Mouse (Mus musculus) liver, embryonic 11.5 days (tissue): ENCODE data around the gene Gnas. TPM values are rescaled to one million over a fixed set of nuclear protein-coding genes. Genes with fewer than 3 reads are reported as not detected.
"Not testable (repeated sequence)": the region's sequence is repeated elsewhere in the genome, so short reads cannot be mapped to it uniquely, and the experiment has no call there.

Experiments used
- ATAC-seq: fragments of 200-750 bp; cut with Nextera tagmentation; replicated peaks from 2 replicates; pipeline ENCODE4 v1.8.0; 2017; ENCODE audit warnings: moderate number of reproducible peaks, mild to moderate bottlenecking, moderate TSS enrichment, moderate library complexity; ENCODE audit not compliant: low FRiP score
- DNase-seq: peaks from one replicate; pipeline ENCODE4 v3.0.0-alpha.2; 2017; ENCODE audit warnings: low spot score
- H3K27ac ChIP-seq: fragments of 300-500 bp; sonication (generic); 2 replicates; pipeline ENCODE4 v1.5.1; 2014; ENCODE audit warnings: mild to moderate bottlenecking, low read depth, low read length, control low read depth
- H3K27me3 ChIP-seq: fragments of 300-500 bp; sonication (generic); replicated peaks from 2 replicates; pipeline ENCODE4 v1.6.1; 2014; ENCODE audit warnings: low read length, mixed read lengths; ENCODE audit not compliant: control insufficient read depth, insufficient read depth
- H3K36me3 ChIP-seq: fragments of 300-500 bp; sonication (generic); 2 replicates; pipeline ENCODE4 v1.6.1; 2014; ENCODE audit warnings: mild to moderate bottlenecking, low read length, moderate library complexity, mixed read lengths; ENCODE audit not compliant: control insufficient read depth, insufficient read depth
- H3K4me1 ChIP-seq: fragments of 300-500 bp; sonication (generic); replicated peaks from 2 replicates; pipeline ENCODE4 v1.6.1; 2014; ENCODE audit warnings: low read length, mixed read lengths; ENCODE audit not compliant: control insufficient read depth, insufficient read depth
- H3K4me2 ChIP-seq: fragments of 300-500 bp; sonication (generic); 2 replicates; pipeline ENCODE4 v1.6.1; 2014; ENCODE audit warnings: mild to moderate bottlenecking, control low read depth, moderate library complexity
- H3K4me3 ChIP-seq: fragments of 300-500 bp; sonication (generic); 2 replicates; pipeline ENCODE4 v1.5.1; 2014; ENCODE audit warnings: low read depth, low read length, control low read depth
- H3K9ac ChIP-seq: fragments of 300-500 bp; sonication (generic); 2 replicates; pipeline ENCODE4 v1.6.1; 2014; ENCODE audit warnings: low read depth, low read length, control low read depth
- H3K9me3 ChIP-seq: fragments of 300-500 bp; sonication (generic); 2 replicates; pipeline ENCODE4 v1.6.1; 2016; ENCODE audit warnings: low read length, inconsistent platforms, mixed read lengths; ENCODE audit not compliant: control insufficient read depth
- WGBS: fragments of 180-500 bp; shearing (Covaris S2); extraction: QIAGEN DNeasy Blood & Tissue Kit; methylation state at CpG from one replicate; pipeline ENCODE4 v1.1.7; 2014; 5-methylcytosine and 5-hydroxymethylcytosine counted together
- polyA plus RNA-seq: library from polyadenylated mRNA; unstranded; fragments of >200 nt; fragmentation: Nextera tagmentation; extraction: Ambion mirVana; gene quantifications from 2 replicates; pipeline ENCODE4 v1.2.1, GENCODE M21; 2014

The Gnas gene
- polyA plus RNA-seq, 1 experiment from 2014 or later: 742 TPM

DNA sequence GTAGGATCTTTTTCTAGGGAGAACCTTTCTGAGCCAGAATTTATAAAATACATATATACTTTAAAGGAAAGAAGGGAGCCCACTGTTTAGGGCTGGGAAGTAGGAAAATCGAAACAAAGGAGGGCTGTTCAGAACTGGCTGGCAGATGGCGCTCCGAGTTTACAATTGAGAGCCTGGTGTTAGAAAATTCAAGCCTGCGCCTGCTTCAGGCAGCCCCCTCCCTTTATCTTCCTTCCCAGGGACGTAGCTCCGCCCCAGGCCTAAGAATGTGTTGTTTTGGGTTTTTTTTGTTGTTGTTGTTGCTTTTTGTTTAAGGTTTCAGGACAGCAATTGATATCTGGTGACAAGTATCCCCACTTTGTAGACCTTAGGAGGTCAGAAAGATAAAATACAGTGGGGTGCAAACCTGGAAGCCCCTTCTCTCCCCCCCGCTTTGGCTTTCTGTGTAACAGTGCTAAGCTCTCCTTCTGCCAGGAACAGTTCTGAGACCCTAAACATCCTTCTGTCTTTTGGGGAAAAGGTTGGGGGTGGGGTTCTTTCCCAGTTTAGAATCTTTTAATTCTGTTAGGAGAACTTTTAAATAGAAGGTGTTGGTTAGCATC is 26.9 kb downstream of the Gnas start:
- H3K36me3 ChIP-seq: no peaks in the 10 kb centered on the region
- H3K4me3 ChIP-seq: no peak overlapping the region
- H3K27me3 ChIP-seq: no peaks in the 10 kb centered on the region
- WGBS: 16% methylated on average over 7 of the region's 7 CpGs
- no peaks in the 10 kb centered on the region for H3K4me1 ChIP-seq
- peak; percentile 57 for ATAC-seq
- no peak overlapping the region for H3K4me2 ChIP-seq
- no peaks in the 10 kb centered on the region for H3K9me3 ChIP-seq
- H3K9ac ChIP-seq: no peak overlapping the region
- no peak overlapping the region for H3K27ac ChIP-seq
- DNase-seq: no peak

DNA sequence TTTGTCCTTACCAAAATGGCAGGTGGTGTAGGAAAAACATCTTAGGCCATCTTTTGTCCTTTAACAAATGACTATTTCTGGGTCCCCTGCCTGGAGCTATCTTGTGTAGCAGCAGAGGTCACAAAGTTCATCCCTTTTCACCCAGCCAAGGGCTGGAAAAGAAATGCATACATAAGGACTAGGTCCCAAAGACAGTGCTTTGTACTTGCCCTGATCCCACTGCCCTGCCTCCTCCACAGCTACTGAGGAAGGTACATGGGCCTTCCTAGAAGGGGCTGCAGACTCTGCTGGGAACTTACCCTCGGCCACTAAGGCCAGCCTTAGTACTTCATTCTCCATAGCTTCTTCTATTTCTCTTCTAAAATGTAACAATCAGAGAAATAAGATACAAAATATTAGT is 27.5 kb downstream of the Gnas start:
- Histone ChIP-seq H3K27ac (no peak overlapping the region), H3K27me3 (no peaks in the 10 kb centered on the region), H3K4me3 (no peak overlapping the region), H3K4me1 (no peaks in the 10 kb centered on the region), H3K36me3 (no peaks in the 10 kb centered on the region), H3K9ac (no peak overlapping the region), H3K9me3 (no peaks in the 10 kb centered on the region), H3K4me2 (no peak overlapping the region)
- WGBS: 74% methylated on average over 1 of the region's 1 CpGs
- DNase-seq (no peak), ATAC-seq (peak; percentile 43; the same call in 1 of the 2 replicates)

DNA sequence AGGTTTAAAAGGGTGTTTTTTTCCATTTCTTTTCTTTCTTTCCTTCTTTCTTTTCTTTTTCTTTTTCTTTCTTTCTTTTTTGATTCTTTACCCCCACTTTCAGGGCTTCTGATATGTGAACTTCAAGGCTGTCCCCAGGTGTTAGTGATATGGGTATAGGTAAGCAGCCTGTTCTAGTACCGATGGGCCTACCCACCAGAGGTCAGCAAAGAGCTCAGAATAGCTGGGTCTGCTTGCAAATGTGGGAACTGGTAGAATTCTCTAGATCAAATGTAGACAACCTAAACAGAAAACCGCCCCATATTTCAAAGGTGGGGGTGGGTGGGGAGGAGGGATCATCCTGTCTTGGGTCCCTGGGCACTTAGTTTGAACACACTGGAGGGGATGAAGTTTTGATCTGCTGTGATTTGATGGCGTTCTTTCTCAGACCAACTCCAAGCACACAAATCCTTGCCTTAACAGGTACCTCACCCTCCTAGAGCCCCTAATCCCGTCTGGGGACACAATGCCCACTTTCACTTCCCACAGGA is 28.1 kb downstream of the Gnas start:
- no peak overlapping the region for H3K9ac ChIP-seq
- DNase-seq: peak; percentile 58
- ATAC-seq: peak; percentile 63
- H3K9me3 ChIP-seq: no peaks in the 10 kb centered on the region
- no peaks in the 10 kb centered on the region for H3K4me1 ChIP-seq
- 39% methylated on average over 4 of the region's 4 CpGs for WGBS
- no peak overlapping the region for H3K4me3 ChIP-seq
- H3K36me3 ChIP-seq: no peaks in the 10 kb centered on the region
- H3K27ac ChIP-seq: no peak overlapping the region
- H3K27me3 ChIP-seq: no peaks in the 10 kb centered on the region
- H3K4me2 ChIP-seq: no peak overlapping the region

DNA sequence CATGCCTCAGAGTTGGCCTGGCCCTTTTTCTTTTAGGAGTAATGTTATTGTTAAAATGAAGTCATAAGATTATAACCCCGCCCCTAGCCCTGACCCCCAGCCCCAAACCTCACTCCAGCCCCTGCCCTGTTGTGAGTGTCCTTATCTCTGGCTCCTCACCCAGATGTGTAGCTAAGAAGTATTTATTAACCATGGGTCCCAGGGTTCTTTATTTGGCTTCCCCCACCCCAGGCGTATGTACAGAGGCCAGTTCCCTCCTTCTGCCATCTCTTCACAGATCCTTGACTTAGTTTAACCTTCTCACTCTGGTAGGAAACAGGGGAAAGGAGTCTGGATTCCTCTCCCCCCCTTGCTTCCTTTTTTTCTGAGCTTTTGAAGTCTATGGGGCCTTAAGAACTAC is 28.5 kb downstream of the Gnas start:
- H3K4me3 ChIP-seq: no peak overlapping the region
- DNase-seq (no peak), ATAC-seq (no peak)
- no peaks in the 10 kb centered on the region for H3K4me1 ChIP-seq
- 59% methylated on average over 2 of the region's 2 CpGs for WGBS
- H3K36me3 ChIP-seq: no peaks in the 10 kb centered on the region
- H3K27me3 ChIP-seq: no peaks in the 10 kb centered on the region
- no peaks in the 10 kb centered on the region for H3K9me3 ChIP-seq
- H3K9ac ChIP-seq: no peak overlapping the region
- H3K4me2 ChIP-seq: no peak overlapping the region
- no peak overlapping the region for H3K27ac ChIP-seq

GRCm38 (mm10) chr2:174315445-174315844 is 31.3 kb downstream of the Gnas start:
- not testable (repeated sequence) for H3K9me3 ChIP-seq, H3K4me3 ChIP-seq, H3K9ac ChIP-seq, H3K27ac ChIP-seq, ATAC-seq, DNase-seq, H3K4me1 ChIP-seq, H3K27me3 ChIP-seq, H3K4me2 ChIP-seq, H3K36me3 ChIP-seq

DNA sequence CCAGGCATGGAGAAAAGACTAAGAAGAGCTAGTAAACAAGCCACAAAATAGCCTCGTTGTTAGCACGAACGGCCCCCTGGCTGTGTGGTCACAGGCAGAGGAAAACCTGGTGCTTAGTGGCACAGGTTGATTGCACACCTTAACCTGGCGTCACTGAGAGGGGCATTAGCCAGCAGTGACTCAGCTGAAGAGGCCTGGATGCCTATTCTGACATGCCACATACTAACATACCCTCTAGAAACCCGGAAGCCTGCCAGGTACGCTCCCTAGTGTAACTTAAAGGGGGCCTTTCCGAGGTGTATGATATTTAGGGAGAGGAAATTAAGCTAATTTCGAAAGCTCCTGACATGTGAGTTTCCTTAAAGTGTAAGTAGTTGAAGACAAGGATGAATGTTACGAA is 32.5 kb downstream of the Gnas start:
- Histone ChIP-seq H3K36me3 (no peaks in the 10 kb centered on the region), H3K9ac (no peak overlapping the region), H3K9me3 (no peaks in the 10 kb centered on the region), H3K4me1 (no peaks in the 10 kb centered on the region), H3K4me2 (no peak overlapping the region), H3K4me3 (no peak overlapping the region), H3K27ac (no peak overlapping the region), H3K27me3 (no peaks in the 10 kb centered on the region)
- ATAC-seq (no peak), DNase-seq (no peak)
- WGBS: 89% methylated on average over 9 of the region's 9 CpGs

DNA sequence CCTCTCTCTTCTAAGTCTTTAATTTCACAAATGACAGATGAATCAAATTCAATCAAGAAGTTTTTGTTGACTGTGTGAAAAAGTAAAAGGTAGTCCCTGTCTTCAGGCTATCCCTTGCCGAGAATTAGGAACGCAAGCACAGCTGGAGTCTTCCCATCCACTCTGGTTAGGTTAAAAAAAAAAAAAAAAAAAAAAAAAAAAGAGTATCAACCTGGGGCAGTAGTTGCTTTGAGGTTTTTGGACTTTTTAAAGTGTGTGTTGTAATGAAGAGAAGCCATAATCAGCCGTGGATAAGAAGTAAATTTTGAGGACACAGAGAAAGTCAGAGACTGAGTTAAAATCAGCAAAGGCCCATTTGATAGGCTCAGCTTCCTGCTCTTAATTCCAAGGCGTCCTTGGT is 41.9 kb downstream of the Gnas start:
- H3K4me2 ChIP-seq: peak overlapping the region; percentile 87
- 67% methylated on average over 4 of the region's 4 CpGs for WGBS
- H3K27ac ChIP-seq: no peak overlapping the region
- no peaks in the 10 kb centered on the region for H3K36me3 ChIP-seq
- no peak overlapping the region for H3K9ac ChIP-seq
- DNase-seq (no peak), ATAC-seq (no peak)
- H3K9me3 ChIP-seq: peaks cover 7% of the 10 kb centered on the region; the same call in 1 of the 2 replicates
- peak overlapping the region; percentile 76 for H3K4me3 ChIP-seq
- H3K27me3 ChIP-seq: no peaks in the 10 kb centered on the region
- H3K4me1 ChIP-seq: 0 out of 2 replicates have a peak, but pooled peaks cover 2% of the 10 kb centered on the region

GRCm38 (mm10) chr2:174326481-174326880 is 42.4 kb downstream of the Gnas start:
- H3K4me1 ChIP-seq: 0 out of 2 replicates have a peak, but pooled peaks cover 2% of the 10 kb centered on the region
- DNase-seq (no peak), ATAC-seq (no peak)
- peak overlapping the region; percentile 87 for H3K9ac ChIP-seq
- WGBS: 62% methylated on average over 8 of the region's 8 CpGs
- H3K9me3 ChIP-seq: peaks cover 7% of the 10 kb centered on the region; the same call in 1 of the 2 replicates
- H3K4me3 ChIP-seq: peak overlapping the region; percentile 76
- H3K27ac ChIP-seq: peak overlapping the region; percentile 19; the same call in 1 of the 2 replicates
- H3K4me2 ChIP-seq: peak overlapping the region; percentile 87
- no peaks in the 10 kb centered on the region for H3K27me3 ChIP-seq
- H3K36me3 ChIP-seq: no peaks in the 10 kb centered on the region
